Mouse (Mus musculus) left cerebral cortex, postnatal 25 days (tissue): ENCODE results near the gene Kcnmb2. TPM values are rescaled to one million over a fixed set of nuclear protein-coding genes. Genes with fewer than 3 reads are reported as not detected.
A peak's percentile ranks its signal among the peaks of the same experiment; 100 is the strongest.

Source experiments
- DNase-seq, 2 experiments: peaks; one replicate each; pipeline ENCODE4 v3.0.0; 2022; ENCODE audit warnings: low spot score in 2 of 2, mixed read lengths in 1 of 2
- intact Hi-C: fragments of 180-260 bp; cut with DNase I; formaldehyde crosslinking; loops from one replicate; pipeline ENCODE4 v1.15.1; 2025
- total RNA-seq, 2 experiments: library from RNA; stranded (reverse); gene quantifications; 2 replicates each; pipeline ENCODE4 v1.2.3; 2021

Gene Kcnmb2
- 1 to 10 TPM; 4.7 to 6.2 TPM for total RNA-seq

DNA sequence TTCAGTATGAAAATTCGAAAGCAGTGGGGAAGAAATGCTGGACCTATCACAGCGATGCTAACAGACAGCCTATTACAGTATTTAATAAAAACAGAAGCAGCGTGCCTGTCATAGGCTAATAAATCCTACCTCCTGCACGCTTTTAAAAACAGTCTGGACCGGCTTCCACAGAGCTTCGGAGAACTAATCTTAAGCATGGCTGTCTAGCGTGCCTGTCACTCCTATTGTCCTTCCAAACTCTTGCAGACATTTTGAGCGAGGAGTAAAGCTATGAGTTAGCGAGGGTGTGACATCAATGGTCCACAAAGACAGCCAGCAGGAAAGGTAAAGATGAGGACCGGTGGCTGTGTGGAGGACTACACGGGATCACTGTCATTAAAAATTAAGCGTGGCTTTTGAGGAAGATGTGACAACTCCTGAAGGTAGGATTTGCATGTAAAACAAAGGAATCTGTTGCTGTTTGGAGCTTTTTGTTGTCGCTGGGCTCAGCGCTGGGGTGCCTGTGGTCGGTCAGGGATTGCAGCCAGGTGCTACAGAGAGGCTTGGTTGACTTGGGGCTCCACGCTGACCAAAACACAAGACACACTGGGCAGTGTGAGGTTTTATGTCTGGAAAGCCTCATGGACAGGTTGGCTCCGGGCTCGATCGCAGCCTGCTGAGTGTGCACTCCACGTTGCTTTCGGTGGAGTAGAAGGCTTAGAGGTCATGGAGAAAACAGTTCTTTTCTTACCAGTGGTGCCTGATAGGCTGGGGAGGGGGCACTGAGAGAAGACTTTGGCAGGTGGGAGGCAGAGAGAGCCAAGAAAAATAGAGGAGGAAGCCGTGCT is at the start of gene Kcnmb2:
Kcnmb2 (plus strand) TSS at position 4 of the 827 bp plus-strand sequence.
- peak; percentile 8 to 23 for DNase-seq
- intact Hi-C loops, result no loop called here

DNA sequence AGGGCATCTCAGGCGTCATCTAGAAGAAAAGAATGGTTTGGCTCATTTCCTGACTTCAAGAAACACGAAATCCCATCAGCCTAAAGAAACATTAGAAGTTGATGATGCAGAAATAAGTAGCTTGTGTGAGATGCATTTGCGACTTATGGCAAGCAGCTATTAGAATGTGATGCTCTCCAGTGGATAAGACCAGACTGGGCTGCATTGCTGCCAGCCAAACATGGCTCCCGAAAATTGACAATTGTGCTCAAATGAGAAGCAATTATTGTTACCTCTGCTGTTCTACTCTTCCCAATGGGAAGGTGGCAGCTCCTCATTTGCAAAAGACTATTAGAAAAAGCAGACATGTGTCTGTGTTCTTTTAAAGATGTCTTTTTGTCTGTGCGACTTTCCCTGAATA is 38.8 kb upstream of the Kcnmb2 start:
- intact Hi-C loops, result no loop called here
- DNase-seq, result no peak

DNA sequence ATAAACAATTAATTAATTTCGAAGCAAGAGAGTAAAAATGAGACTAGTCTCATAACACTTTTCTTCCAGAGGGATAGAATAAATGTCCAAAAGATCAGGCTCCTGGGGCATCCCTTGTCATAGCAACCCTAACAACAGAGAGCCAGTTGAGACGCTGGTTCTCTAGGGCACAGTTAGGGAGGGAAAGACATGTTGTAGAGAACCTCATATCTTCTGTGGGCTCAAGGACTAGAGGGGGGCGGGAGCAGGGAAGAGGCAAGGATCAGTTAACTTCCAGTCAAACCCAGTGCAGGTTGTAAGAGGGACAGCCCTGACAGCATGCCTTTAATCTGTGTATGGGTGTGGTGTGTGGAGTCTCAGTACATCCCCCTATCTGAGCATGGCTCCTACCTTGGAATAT is 38.2 kb upstream of the Kcnmb2 start:
- DNase-seq, result no peak
- intact Hi-C loops, result no loop called here

DNA sequence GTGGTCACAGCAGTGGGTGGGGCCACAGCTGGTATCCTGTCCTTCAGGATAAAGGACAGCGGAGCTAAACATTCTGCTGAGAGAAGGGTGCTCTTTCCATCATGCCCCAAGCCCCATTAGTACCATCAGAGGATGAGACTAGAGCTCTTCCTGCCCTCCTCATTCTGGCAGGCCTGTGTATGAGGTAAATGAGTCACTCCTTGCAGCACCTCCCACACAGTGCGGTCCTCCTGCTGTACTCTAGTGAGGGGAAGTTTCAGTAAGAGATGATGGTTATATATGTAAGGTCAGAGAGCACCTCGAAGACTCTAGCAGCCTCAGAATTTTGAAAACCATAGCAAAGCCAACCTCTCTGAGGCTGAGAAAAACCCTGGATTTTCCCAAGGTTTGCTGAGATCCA is 30.8 kb upstream of the Kcnmb2 start:
- DNase-seq, result peak; percentile 24 to 64
- intact Hi-C loops, result no loop called here

DNA sequence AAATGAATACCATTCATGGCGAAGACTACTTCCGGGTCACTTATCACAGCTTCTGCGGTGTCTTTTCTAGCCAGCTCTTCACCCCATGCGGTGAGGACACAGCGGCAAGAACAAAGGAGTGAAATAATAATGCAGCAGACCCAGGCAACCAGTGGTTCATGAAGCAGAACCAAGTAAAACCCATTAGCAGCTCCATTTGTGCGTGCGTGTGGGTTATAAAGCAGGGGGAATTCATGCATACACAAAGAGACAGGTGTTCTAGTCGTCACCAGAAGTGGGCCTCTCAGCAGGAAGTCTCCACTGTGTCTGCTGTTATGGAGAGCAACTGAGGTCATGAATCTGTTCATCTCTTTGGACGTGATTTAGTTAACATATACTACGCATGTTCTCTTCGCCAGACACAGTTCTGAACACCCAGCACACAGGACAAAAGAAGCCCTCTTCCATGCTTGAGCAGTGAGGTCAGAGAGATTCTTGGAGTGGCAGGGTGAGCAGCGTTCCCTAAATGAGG is 19.6 kb upstream of the Kcnmb2 start:
- no peak for DNase-seq
- intact Hi-C loops, result no loop called here

DNA sequence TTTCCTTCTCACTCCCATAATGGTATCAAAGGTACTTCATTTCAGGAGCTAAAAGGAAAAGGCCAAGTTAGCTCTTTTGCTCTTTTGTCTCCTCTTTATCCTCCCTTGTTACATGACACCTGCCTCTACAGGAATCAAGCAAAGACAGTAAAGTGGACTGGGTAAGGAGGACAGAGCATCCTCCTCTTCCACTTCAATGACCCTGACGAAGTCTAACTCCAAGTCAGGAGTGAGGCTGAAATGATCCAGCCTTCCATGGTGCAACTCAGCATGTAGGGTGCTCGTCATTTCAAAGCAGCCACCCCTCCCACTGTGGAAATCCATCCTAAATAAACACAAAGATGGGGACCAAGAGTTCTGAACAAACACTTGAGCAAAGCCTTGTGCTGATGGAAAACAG is 9.7 kb upstream of the Kcnmb2 start:
- intact Hi-C loops, result no loop called here
- DNase-seq, result no peak

DNA sequence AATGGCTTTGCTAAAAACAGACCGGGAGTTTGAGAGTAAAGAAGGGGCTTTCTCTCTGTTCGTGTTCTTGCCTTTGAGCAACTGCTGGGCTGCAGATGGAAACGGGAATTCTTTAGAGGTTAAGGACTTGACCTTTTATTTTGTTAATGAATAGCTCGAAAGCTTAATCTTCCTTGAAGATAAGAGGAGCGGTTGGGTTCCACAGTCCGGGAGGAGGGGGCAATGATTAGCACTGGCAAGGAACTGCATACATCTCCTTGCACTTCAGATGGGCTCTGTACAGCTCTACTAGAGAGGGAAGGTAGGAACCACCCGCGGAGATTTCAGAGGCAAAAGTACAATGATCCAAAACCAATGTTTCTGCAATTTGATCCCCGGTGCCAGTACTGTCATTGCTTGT is 1.2 kb downstream of the Kcnmb2 start:
- DNase-seq, result no peak
- intact Hi-C loops, result no loop called here

DNA sequence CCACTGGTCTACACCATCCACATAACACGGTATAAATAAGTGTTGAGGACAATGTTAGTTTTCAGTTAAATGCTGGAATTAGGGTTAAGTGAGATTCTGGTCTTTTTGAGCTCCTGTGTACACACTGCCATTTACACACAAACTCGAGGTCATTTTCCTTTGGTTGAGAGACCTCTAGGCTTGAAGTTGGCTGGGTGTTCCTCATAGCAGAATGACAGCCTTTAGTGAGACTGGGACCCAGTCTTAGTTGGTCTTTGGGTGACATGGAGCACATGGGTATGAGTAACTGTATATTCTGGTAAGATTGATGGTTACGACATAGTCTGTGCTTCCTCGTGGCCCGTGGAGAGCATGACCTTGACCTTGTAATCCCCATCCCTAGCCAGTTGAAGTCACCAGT is 1.8 kb downstream of the Kcnmb2 start:
- no peak for DNase-seq
- intact Hi-C loops, result no loop called here

DNA sequence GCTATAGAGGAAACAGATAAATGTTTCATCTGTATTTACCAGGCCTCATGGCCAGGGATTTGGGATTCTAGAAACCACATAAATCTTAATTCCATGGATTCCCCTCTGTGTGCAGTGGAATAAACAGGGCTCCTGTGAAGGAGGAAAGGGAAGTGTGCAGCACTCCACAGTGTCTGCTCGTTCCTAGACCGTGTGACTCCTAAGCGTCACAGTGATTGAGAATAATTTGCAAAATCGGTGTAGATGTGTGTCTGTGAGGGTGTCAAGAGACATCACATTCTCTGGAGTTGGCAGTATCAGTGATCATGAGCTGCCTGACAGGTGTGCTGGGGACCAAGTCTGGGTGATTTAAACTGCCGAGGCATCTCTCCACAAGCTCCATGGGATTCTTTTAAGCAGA is 8.9 kb downstream of the Kcnmb2 start:
- intact Hi-C loops, result no loop called here
- no peak for DNase-seq

DNA sequence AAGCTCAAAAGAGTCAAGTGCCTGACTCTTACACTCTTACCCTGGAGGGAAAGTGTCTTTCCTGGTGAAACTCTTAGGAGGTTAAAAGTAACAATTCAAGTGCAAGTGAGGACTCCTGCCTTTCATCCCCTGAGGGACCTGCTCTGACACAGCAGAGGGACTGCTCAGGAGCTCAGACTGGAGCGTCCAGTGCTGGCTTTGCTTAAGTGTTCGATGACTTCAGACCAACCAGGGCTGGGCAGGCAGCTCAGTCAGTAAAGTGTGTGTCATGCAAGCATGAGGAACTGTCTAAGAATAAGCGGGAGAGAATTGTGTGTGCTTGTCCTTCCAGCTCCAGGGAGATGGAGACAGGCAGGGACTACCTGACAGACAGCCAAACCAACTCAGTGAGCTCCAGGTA is 9.4 kb downstream of the Kcnmb2 start:
- intact Hi-C loops, result no loop called here
- no peak for DNase-seq

DNA sequence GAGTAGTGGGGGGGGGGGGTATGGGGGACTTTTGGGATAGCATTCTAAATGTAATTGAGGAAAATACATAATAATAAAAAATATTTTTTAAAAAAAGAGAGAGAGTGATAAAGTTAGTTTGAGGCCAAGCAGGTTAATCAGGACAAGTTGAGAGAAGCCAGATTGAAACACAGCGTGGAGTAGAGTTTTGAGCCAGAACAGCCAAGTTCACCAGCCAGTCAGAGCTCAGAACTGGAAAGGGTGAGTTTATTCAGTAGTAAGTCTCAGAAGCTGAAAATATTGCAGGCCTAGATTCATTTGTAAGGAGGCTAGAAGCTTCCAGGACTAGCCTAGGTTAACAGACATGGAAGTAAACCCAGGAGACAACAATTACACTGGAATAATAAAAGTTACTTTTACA is 26.2 kb downstream of the Kcnmb2 start:
- intact Hi-C loops, result no loop called here

DNA sequence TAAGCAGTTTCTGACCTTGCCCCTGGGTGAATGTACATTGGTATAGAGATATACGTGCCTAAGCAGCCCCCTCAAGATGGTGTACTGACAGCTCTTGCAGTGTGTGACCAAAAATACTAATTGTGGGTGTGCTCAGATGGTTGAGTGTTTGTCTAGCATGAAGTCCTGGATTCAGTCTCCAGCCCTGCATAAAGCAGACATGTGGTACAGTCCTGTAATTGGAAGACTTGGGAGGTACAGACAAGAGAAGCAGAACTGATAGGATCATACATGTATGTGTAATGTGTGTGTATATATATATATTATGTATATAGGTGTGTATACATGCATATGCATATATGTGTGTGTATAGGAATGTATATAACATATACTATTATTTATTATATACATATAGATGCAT is 32.4 kb downstream of the Kcnmb2 start:
- no peak for DNase-seq
- intact Hi-C loops, result no loop called here

More for the DNA sequence above, 26.2 kb downstream of the Kcnmb2 start:
- DNase-seq, result no peak

DNA sequence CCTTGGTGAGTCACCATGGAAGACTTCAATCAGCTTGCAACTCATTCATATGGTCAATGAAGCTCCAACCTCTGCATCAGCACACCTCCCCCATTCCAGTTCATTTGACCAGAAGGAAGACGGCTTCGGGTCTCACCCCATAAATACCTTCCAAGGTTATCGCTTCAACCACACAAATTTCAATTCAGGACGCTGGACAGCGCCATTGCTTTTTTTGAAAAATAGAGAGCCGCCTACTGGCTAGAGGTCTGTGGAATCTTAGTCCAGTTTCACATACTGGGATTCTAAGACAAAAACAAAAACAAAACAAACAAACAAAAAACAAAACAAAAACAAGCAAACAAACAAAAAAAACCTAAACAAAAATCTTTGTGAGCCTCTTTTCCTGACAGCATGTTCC is 39.2 kb downstream of the Kcnmb2 start:
- DNase-seq, result no peak
- intact Hi-C loops, result no loop called here

DNA sequence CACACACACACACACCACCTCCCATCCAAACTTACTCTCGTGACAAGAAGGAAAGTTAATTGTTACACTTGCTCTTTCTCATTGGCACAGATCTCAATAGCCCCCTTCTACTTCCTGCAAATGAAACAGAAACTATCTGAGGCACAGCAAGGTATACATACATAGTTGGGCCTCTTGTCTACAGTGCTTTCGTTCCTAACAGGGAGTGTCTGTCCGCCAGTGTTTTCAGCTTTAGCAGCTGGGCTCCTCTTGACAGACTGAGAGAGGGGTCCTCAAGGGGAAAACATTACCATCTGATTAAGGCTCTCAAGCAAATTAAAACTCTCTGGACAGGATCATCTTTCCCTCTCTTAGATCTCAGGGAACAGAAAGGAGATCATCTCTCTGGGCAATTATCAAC is 51.9 kb downstream of the Kcnmb2 start:
- intact Hi-C loops, result no loop called here
- DNase-seq, result no peak

DNA sequence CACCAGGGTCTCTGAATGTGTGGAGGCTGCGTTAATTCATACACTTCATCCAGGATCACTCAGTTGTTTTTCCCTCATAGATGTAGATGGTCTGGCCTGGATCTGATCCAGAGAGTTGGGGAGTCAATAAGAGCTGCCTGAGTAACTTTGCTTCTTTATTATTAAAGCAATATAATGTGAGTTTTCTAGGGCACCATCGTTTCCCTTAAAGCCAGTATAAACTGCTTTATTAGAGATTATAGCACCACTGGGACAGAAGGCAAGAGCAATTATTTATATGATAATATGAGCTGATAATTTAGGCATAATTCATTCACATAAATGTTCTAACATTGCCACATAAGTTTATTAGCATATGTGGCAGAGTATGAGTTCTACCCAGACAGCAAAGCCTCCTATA is 52.7 kb downstream of the Kcnmb2 start:
- no peak for DNase-seq
- intact Hi-C loops, result no loop called here

DNA sequence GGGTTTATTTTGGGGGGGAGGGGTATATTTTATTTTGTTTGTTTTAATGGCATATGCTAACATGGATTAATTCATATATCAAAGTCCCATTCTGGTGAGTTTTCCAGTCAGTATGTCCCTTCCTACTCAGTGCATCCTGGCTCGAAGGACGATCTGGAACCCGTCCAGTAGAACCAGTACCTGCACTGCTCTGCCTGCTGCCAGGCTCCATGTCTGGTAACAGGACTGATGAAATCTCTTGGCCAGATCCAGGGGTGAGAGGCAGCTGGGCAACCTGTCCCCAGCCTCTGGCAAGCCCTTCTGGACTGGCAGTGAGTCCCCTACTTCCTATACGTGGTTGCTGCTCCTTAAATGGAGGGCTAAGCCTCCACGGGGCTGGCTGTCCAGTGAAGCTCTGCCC is 57.5 kb downstream of the Kcnmb2 start:
- DNase-seq, result no peak
- intact Hi-C loops, result no loop called here

DNA sequence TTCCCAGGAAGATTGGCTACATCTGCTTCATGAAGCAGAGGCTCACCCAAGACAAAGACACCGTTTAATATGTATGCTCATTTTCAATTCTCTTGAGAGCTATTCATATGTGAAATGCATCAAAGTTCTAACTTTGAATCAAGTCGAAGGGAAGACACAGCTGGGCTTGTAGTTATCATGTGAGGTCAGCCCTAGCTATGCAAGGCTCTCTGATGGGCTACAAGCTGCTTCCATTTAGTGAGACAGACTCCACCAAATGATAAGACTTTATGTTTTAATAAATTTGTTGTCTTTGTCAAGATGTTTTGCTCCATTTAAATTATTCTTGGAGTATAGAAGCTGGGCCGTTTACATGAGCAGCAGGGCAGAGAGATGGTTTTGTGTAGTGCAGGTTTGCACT is 58.9 kb downstream of the Kcnmb2 start:
- DNase-seq, result no peak
- intact Hi-C loops, result no loop called here

DNA sequence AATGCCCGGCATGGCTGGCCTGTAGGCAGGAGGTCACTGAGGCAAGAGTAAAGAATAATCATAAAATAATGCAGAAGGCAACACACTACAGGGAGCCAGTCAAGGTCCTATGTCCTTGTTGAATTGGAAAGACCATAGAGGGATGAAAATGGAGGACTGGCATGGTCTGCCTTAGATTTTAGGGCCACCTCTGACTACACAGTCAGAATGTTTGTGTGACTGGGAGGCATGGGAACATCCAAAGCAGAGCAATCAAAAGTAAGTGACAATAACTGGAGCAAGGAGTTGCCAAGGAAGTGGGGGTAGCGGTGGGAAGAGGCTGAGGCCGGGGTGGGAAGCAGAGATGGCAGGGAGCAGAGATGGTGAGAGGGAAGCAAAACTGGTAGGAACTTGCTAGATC is 60.8 kb downstream of the Kcnmb2 start:
- no peak for DNase-seq
- intact Hi-C loops, result no loop called here

DNA sequence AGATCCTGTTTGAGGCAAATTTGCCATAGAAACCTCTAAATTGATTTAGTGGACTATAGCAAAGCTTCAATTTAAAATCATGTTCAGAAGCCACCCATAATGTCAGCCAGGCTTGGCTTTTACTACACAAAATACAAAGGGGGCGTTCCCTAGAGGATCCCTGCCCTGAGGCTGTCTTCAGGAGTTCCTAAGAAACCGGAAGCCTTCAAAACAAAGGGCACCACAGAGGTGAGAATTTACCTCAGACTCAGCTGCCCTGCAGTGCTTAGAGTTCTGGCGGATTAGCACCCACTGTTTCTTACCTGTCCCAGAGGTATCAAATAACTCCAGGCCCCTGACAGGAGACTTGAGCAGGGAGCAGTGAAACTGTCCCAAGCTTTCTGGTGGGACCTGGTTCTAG is 77.4 kb downstream of the Kcnmb2 start:
- intact Hi-C loops, result no loop called here
- DNase-seq, result no peak

DNA sequence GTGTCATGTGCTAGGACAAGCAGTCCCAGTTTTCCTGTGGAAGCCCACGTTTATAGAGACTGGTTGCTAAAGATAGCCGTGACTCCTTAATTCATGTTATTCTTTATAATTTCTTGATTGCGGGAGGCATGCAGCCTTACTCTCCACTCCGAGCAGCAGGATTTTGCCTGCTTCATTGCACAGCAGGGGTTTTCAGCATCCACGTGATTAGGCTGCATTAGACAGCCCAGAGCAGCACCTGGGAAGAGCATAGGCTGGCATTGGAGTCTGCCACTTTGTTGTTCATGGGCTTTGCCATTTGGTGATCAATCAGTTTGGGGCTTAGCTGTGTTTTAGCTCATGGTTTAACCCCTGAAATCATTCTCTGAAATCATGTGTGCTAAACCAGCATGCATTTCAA is 80.1 kb downstream of the Kcnmb2 start:
- intact Hi-C loops, result no loop called here
- DNase-seq, result no peak

DNA sequence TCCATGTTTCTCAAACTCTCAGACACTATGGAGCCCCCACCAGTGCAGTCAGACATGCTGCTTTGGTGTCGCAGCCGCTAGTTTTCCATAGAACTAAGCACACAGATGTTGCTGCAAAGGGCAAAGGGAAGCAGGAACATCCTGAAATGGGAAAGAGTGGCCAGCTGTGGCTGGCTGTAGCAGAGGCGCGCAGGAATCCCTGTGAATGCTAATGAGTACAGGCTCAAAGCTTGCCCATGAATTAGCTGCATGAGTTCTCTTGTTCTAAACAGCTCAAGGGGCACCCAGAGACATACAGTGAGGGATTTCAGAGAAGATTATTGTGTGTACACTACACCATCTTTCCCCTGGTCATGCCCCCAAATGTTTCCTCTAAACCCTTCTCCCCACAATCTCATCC is 82.8 kb downstream of the Kcnmb2 start:
- intact Hi-C loops, result no loop called here
- DNase-seq, result no peak

DNA sequence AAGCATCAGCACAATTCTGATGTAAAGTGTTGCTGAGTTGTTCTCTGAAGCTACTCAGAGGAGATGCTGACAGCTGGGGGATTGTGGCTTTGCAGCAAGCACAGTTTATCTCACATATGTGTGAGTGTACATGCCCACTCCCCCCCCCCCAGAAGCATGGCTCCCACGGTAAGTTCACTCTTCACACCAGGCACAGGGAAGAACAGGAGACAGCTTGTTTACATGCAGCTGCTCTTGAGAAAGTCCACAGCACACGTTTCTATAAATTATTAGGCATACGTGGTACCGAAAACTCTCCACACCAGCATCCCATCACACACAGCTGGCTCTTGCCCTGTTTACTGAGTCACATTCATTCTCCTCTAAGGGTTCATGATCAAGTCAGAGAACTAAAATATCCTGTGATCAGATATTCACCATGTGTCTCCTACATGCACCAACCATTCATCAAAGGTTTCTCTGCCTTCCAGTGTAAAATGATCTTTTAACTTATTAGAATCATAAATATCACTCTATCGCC is 89.3 kb downstream of the Kcnmb2 start:
- DNase-seq, result no peak
- intact Hi-C loops, result no loop called here
